Mouse (Mus musculus) left cerebral cortex, postnatal 25 days (tissue): ENCODE data around the gene Tnfrsf9. TPM values are rescaled to one million over a fixed set of nuclear protein-coding genes. Genes with fewer than 3 reads are reported as not detected.

Source experiments
- DNase-seq, 2 experiments: peaks; one replicate each; pipeline ENCODE4 v3.0.0; 2022; ENCODE audit warnings: low spot score in 2 of 2, mixed read lengths in 1 of 2
- intact Hi-C: fragments of 180-260 bp; cut with DNase I; formaldehyde crosslinking; loops from one replicate; pipeline ENCODE4 v1.15.1; 2025
- total RNA-seq, 2 experiments: library from RNA; stranded (reverse); gene quantifications; 2 replicates each; pipeline ENCODE4 v1.2.3; 2021

The Tnfrsf9 gene
- total RNA-seq, 2 experiments from 2014 or later: 0.76 TPM

DNA sequence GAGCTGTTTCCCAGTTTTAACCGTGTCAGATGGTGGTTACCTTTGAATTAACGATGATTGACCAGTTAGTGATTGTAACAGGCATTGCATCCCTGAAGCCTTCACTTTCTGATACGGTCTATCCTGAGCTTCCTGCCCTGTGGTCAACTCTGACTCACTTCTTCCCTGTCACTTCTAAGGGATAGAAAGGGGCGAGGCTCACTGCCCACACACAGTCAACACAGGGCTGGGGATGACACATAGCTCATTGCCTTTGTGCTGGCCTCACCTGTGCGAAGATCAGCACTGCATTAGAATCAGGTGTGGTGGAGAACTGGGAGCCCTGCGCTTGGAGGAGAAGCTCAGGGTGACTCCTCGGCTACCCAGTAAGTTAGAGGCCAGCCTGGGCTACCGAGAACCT lies 54.6 kb downstream of the Tnfrsf9 start:
- intact Hi-C loops: loop anchor here (5.0 kb wide), 1 partner anchor 62 kb away; no protein-coding TSS in a partner anchor
- no peak for DNase-seq

DNA sequence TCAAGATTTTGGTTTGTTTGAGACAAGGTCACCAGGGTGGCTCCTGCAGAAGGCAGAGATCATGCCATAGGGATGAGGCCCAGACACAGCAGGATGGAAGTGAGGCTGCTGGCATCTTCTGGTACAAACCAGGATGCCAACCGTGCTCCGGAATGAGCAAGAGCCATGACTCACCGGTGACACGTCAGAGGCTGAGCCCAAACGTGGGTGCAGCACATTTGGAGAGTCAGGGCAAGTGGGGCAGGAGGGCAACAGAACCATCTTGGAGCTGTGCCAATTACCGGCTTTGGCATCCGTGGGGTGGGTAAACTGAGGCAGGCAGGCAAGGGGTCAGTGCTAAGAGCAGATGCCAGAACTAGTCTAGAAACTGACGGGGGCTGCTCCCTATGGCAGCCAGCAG lies 58.9 kb downstream of the Tnfrsf9 start:
- DNase-seq: no peak
- intact Hi-C loops: no loop called here

DNA sequence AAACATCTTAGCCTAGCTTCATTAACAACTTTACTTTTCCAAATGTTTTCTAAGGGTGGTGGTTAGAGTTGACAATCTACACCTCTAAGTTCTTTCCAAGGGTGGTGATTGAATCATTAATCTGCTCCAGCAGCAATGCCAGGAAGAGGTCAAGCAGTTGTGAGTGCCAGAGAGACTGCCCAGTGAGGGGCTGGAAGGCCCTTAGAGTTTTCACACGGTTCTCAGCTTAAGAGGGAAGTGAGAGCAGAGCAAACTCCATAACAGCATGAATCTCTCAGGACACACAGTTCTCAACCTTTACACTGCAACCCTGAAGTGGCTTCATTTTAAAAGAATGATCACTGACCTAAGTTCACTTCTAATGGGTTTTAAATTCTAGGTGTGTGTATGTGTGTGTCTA lies 60.8 kb downstream of the Tnfrsf9 start:
- intact Hi-C loops: no loop called here
- no peak for DNase-seq

DNA sequence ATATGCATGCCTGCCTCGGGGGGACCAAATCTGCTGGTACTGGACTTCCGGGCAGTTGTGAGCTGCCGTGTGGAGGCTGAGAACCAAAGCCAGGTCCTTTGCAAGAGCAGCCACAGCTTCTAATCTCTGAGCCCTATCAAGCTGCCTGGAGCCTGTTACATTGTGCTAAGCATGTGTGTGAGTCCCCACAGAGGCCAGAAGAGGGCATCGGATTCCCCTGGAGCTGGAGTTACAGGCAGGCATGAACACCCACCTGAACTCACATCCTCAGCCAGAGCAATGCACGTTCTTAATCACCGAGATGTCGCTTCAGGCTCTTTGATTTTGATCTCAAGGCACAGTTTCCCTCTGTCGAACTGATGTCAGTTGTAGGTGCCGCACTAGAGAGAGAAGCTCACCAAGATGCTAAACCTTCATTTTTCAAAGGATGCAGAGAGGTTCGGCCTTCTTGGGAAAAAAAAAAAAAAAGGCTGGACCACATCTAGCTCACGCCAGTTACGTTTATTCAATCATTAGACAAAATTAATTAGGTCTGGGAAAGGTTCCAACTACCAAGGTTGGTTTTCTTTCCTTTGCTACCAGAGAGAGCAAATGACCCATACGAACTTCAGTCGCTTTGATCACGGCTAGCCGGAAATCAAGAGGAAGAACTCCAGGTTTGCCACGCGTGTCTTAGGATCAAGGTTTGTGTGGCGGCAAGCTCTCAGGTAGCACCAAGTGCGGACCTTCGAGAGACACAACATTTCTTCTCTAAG lies 64.0 kb downstream of the Tnfrsf9 start:
- DNase-seq: no peak
- intact Hi-C loops: no loop called here

GRCm38 (mm10) chr4:150979455-150979854 lies 65.1 kb downstream of the Tnfrsf9 start:
- intact Hi-C loops: no loop called here
- no peak for DNase-seq

GRCm38 (mm10) chr4:150980153-150980552 lies 65.8 kb downstream of the Tnfrsf9 start:
- intact Hi-C loops: no loop called here
- DNase-seq: no peak

GRCm38 (mm10) chr4:150990148-150990547 lies 75.8 kb downstream of the Tnfrsf9 start:
- no peak for DNase-seq
- intact Hi-C loops: no loop called here

Other genes starting within 250 kb of the Tnfrsf9 start
- gene Errfi1, start 60.6 kb upstream of the Tnfrsf9 start, total RNA-seq: 10 to 100 TPM; 26.2 to 28.4 TPM
- gene Park7, start 125 bp upstream of the Tnfrsf9 start, total RNA-seq: 100 to 1,000 TPM; 176 to 201 TPM
- not detected for gene Uts2, start 82.5 kb downstream of the Tnfrsf9 start, total RNA-seq
- 10 to 100 TPM; 19.0 to 29.8 TPM for gene Per3, start 130.1 kb downstream of the Tnfrsf9 start, total RNA-seq
- 10 to 100 TPM; 31.9 to 34.7 TPM for gene Vamp3, start 143.4 kb downstream of the Tnfrsf9 start, total RNA-seq
- gene Gm13090, start 175.0 kb downstream of the Tnfrsf9 start, total RNA-seq: not detected